Mouse (Mus musculus): Measurements from ENCODE around the gene Aen. TPM values are rescaled to one million over a fixed set of nuclear protein-coding genes. Genes with fewer than 3 reads are reported as not detected.
A peak's percentile ranks its signal among the peaks of the same experiment; 100 is the strongest.

The Aen gene
- polyA plus RNA-seq, 1 experiment from 2014 or later = 58.1 TPM

DNA sequence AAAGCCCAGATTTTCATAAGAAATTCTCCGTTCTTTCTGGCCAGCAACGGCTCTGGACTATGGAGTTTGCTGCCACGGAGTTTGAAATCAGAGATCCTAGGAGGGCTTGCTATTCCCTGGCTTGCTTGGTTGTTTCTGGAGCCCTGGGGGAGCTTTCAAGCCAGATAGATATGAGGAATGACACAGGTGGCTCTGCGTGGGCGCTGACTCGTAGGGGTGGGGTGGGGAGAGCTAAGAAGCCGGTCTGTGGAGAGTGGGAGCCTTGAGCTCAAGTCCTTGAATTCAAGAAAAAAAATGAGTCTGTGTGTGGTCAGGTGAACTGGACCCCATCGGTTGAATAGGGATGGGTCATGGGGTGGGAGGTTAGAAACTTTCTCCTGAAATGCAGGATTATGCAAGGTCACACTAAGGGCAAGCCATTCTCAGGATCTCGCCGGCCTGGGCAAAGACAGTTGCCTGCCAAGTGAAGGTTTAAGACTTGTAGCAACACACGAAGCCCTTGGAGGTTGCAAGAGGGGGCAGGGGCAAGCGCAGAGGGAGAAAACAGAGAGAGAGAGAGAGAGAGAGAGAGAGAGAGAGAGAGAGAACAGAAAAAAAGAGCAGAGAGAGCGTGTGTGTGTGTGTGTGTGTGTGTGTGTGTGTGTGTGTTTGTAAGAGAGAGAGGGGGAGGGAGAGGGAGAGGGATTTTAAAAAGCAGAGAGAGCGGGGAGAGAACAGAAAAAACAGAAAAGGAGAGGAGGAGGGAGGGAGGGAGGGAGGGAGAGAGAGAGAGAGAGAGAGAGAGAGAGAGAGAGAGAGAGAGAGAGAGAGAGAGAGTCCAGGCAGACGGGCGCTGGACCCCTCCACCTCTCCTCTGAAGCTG lies 13.8 kb upstream of the Aen start:
- H3K36me3 ChIP-seq = no peaks in the 10 kb centered on the region
- H3K9me3 ChIP-seq = no peaks in the 10 kb centered on the region
- H3K4me2 ChIP-seq = peak overlapping the region; percentile 67
- WGBS = 7% methylated on average over 14 of the region's 16 CpGs
- no peak for ATAC-seq (ENCODE audit: low FRiP score, low read depth)
- H3K4me1 ChIP-seq (replicated peaks) = peaks cover 39% of the 10 kb centered on the region
- H3K9ac ChIP-seq = peak overlapping the region; percentile 67
- peak overlapping the region; percentile 81 for H3K27ac ChIP-seq (replicated peaks)
- H3K4me3 ChIP-seq = peak overlapping the region; percentile 56
- H3K27me3 ChIP-seq = no peaks in the 10 kb centered on the region

DNA sequence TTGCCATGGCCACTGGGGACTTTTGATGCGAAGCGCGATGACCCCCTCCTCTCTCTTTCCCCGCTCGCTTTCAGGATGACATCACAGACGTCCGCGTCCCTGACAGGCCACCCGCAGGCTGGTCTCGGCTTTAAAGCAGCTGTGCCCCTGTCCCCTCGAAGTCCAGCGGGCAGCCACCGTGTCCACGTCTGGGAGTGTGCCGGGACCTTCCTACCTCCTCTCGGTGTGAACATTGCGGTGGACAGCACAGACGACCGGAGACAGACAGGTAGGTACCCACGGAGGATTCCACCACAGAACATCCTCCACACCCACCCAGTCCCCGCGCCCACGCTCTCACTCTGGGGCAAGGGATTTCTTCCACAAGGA lies 13.2 kb upstream of the Aen start:
- H3K9ac ChIP-seq = peak overlapping the region; percentile 67
- H3K4me3 ChIP-seq = peak overlapping the region; percentile 56
- peak overlapping the region; percentile 81 for H3K27ac ChIP-seq (replicated peaks)
- H3K27me3 ChIP-seq = no peaks in the 10 kb centered on the region
- no peaks in the 10 kb centered on the region for H3K36me3 ChIP-seq
- H3K4me2 ChIP-seq = peak overlapping the region; percentile 67
- WGBS = 2% methylated on average over 23 of the region's 23 CpGs
- H3K9me3 ChIP-seq = no peaks in the 10 kb centered on the region
- H3K4me1 ChIP-seq (replicated peaks) = peaks cover 45% of the 10 kb centered on the region
- peak; percentile 71 for ATAC-seq (ENCODE audit: low FRiP score, low read depth)

DNA sequence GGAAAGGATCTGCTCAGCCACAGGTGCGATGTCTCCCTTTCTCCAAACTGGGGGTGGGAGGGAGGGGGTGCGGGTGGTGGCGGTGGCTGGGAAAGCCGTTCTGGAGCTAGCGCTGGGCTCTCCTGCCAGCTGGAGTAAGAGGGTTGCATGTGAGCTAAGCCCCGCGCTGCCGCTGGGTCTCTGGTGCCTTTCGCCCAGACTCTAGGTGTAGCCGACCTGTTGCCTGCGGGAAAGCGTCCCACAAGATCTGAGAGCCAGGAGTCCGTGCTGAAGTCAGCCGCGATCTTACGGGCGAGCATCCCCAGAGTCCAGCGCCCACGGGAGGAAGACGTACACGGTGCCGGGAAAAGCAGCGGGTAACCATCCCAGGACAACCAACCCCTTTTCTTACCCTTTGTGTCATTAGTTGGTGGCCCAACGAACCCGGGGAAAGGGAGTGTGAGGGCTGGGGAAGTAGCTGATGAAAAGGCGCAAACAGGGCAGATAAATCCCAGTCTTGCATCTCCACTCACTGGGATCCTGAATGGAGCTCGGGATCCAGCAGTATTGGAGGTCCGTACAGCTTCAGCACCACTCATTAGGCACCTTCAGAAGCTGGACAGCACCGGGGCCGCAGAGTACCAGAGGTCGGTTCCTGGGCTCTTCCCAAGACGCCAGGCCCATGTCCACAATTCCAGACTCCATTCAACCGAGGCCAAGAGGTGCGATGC lies 12.5 kb upstream of the Aen start:
- H3K4me2 ChIP-seq = peak overlapping the region; percentile 67
- ATAC-seq (ENCODE audit: low FRiP score, low read depth) = no peak
- peak overlapping the region; percentile 56 for H3K4me3 ChIP-seq
- peaks cover 53% of the 10 kb centered on the region for H3K4me1 ChIP-seq (replicated peaks)
- under 1% methylated on average over 34 of the region's 34 CpGs for WGBS
- H3K27me3 ChIP-seq = no peaks in the 10 kb centered on the region
- H3K9ac ChIP-seq = peak overlapping the region; percentile 67
- peak overlapping the region; percentile 81 for H3K27ac ChIP-seq (replicated peaks)
- H3K36me3 ChIP-seq = no peaks in the 10 kb centered on the region
- no peaks in the 10 kb centered on the region for H3K9me3 ChIP-seq

DNA sequence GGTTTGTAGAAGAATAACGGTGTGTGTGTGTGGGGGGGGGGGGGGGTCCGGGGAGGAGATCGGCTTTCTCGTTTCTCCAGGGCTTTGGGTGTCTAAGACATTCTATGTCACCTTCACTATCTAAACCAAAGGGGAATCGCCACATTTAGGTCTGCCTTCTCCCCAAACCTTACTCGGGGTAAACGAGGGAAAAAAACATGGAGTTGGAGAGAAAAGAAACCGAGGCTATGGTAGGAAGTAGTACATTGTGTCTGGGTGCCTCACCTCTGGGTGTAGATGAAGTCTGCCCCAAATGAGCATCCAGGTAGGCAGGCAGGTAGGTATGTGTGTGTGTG lies 12.0 kb upstream of the Aen start:
- ATAC-seq (ENCODE audit: low FRiP score, low read depth) = no peak
- no peaks in the 10 kb centered on the region for H3K27me3 ChIP-seq

DNA sequence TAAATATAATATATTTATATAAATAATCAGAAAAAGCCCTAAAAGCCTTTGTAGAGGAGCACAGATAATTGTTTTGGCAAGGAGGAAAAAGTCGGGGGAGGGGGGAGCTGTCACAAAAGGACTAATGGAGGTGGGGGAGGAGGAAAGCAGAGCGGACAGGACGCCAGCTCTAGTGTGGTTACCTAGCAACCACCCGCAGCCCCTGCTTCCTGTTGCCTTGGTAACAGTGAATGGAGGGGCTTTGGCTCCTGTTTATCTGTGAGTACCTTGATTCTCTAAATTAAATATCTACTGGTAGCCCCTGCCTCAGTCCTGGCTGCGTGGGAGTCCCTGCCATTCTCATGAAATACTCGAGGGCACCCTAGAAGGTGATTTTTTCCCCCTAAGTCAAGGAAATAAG lies 11.5 kb upstream of the Aen start:
- Histone ChIP-seq H3K4me1 (replicated peaks) (peaks cover 58% of the 10 kb centered on the region), H3K9ac (peak overlapping the region; percentile 45), H3K27me3 (no peaks in the 10 kb centered on the region), H3K9me3 (no peaks in the 10 kb centered on the region), H3K36me3 (no peaks in the 10 kb centered on the region), H3K4me2 (peak overlapping the region; percentile 67), H3K4me3 (peak overlapping the region; percentile 56), H3K27ac (replicated peaks) (peak overlapping the region; percentile 81)
- peak; percentile 59 for ATAC-seq (ENCODE audit: low FRiP score, low read depth)
- 3% methylated on average over 6 of the region's 6 CpGs for WGBS

More for the DNA sequence above, 12.0 kb upstream of the Aen start:
- WGBS = 5% methylated on average over 8 of the region's 8 CpGs
- peak overlapping the region; percentile 67 for H3K4me2 ChIP-seq
- no peaks in the 10 kb centered on the region for H3K36me3 ChIP-seq
- peak overlapping the region; percentile 81 for H3K27ac ChIP-seq (replicated peaks)
- no peaks in the 10 kb centered on the region for H3K9me3 ChIP-seq
- peaks cover 58% of the 10 kb centered on the region for H3K4me1 ChIP-seq (replicated peaks)
- H3K9ac ChIP-seq = peak overlapping the region; percentile 67
- peak overlapping the region; percentile 56 for H3K4me3 ChIP-seq

DNA sequence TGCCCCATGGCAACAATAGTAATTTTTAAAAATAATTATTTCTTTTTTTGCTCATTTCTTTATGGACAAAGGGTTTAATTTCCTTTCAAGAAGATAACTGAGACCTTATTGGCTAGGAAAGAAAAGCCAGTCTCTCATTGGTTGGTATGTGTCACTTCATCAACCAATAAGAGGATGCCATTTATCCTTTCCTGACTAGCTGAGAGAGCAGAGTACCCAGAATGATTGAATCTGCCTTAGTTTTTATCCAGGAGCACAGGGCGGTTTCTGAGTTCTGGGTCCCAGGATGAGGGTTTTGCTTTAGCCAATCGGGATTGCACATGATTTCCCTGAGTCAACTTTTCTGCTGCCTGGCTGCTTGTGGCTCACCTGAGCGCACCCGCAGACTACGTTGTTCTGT lies 10.2 kb upstream of the Aen start:
- Histone ChIP-seq H3K9me3 (no peaks in the 10 kb centered on the region), H3K4me2 (peak overlapping the region; percentile 67), H3K4me3 (peak overlapping the region; percentile 20; the same call in 1 of the 2 replicates), H3K27me3 (no peaks in the 10 kb centered on the region), H3K36me3 (no peaks in the 10 kb centered on the region), H3K9ac (peak overlapping the region; percentile 25; the same call in 1 of the 2 replicates), H3K4me1 (replicated peaks) (peaks cover 58% of the 10 kb centered on the region), H3K27ac (replicated peaks) (peak overlapping the region; percentile 74)
- no peak for ATAC-seq (ENCODE audit: low FRiP score, low read depth)
- WGBS = 60% methylated on average over 5 of the region's 5 CpGs

DNA sequence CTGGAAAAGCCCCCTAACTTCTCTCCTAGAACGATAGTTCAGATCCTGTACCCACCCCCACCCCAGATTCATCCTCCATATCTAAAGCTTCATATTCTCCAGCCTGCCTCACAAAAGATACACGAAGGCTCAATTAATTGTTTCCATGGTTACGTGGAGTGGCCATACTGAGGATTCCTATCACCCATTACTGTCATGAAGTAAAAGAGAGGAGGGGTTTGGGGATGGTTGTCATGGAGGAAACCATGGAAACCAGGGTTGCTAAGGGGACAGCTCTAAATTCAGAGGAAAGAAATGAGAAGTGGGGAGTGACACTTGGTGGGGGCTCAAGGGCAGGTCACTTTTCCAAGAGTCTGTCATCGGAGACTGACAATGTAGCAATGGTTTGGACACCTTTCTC lies 9.2 kb upstream of the Aen start:
- H3K4me2 ChIP-seq = peak overlapping the region; percentile 67
- H3K27ac ChIP-seq (replicated peaks) = peak overlapping the region; percentile 74
- ATAC-seq (ENCODE audit: low FRiP score, low read depth) = no peak
- peak overlapping the region; percentile 20 for H3K4me3 ChIP-seq
- peaks cover 51% of the 10 kb centered on the region for H3K4me1 ChIP-seq (replicated peaks)
- H3K36me3 ChIP-seq = no peaks in the 10 kb centered on the region
- no peaks in the 10 kb centered on the region for H3K9me3 ChIP-seq
- 21% methylated on average over 4 of the region's 4 CpGs for WGBS
- peak overlapping the region; percentile 25; the same call in 1 of the 2 replicates for H3K9ac ChIP-seq
- H3K27me3 ChIP-seq = no peaks in the 10 kb centered on the region

DNA sequence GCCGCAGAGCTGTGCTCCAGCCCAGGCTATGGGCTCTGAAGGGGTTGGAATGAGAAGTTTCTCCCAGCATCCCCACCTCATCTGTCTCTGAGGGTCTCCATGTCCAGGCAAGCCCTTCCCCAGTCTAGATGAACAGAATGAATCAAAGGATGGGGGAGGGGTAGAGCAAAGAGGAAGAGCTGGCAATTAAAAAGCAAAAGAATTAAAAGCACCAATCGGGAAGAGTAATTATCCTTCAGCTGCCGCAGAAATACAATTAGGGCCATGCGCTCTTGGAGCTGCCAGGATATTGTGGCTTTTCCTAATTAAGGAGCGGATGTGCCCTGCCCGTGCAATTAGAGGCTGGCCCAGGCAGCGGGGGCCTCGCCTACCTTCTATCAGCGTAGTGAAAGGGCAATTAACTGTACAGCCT lies 8.2 kb upstream of the Aen start:
- Histone ChIP-seq H3K4me2 (peak overlapping the region; percentile 67), H3K27ac (replicated peaks) (peak overlapping the region; percentile 74), H3K27me3 (no peaks in the 10 kb centered on the region), H3K9ac (no peak overlapping the region), H3K4me1 (replicated peaks) (peaks cover 45% of the 10 kb centered on the region), H3K9me3 (no peaks in the 10 kb centered on the region), H3K4me3 (no peak overlapping the region), H3K36me3 (no peaks in the 10 kb centered on the region)
- 22% methylated on average over 9 of the region's 9 CpGs for WGBS
- no peak for ATAC-seq (ENCODE audit: low FRiP score, low read depth)

DNA sequence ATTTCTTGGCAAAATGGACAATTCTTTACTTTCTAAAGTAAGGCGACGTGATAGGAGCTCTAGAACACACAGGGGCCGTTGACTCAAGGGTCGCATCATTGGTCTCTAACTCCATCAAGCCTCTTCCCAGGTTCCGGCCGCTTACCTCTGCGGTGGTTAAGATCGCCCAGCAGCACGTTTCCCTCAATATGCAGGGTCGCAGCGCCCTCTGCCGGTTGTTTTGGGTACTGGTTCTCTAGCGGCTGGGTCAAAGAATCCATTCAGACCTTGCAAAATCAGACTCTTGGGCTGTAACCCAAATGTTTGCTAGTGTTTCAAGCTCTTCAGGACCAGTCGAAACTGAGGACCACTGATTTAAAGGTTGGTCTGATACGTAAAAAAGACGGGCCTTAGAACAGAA lies 5.0 kb upstream of the Aen start:
- Histone ChIP-seq H3K9ac (no peak overlapping the region), H3K27ac (replicated peaks) (no peak overlapping the region), H3K4me3 (no peak overlapping the region), H3K27me3 (no peaks in the 10 kb centered on the region), H3K4me1 (replicated peaks) (peaks cover 34% of the 10 kb centered on the region), H3K9me3 (no peaks in the 10 kb centered on the region), H3K4me2 (no peak overlapping the region), H3K36me3 (no peaks in the 10 kb centered on the region)
- no peak for ATAC-seq (ENCODE audit: low FRiP score, low read depth)
- WGBS = 3% methylated on average over 16 of the region's 16 CpGs

DNA sequence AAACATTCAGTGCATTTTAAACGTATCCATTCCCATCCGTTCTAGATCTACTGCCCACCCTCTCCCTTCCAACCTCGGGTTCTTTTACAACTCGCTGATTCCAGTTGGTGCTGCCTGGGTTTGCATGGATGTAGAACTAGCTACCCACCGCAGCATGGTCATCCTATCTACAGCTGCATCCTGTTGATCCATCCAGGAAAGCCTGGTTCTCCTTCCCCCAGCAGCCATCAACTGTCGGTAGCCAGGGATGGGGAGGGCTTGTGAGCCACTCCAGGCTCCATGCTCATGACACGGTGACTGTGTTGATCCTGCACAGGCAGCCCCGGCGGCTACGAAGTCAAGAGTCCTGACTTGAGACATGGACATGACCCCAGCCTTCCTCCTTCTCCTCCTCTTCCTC lies 1.7 kb upstream of the Aen start:
- WGBS = 90% methylated on average over 10 of the region's 10 CpGs
- H3K4me3 ChIP-seq = no peak overlapping the region
- H3K27ac ChIP-seq (replicated peaks) = no peak overlapping the region
- no peaks in the 10 kb centered on the region for H3K27me3 ChIP-seq
- H3K9me3 ChIP-seq = no peaks in the 10 kb centered on the region
- H3K36me3 ChIP-seq = no peaks in the 10 kb centered on the region
- peaks cover 24% of the 10 kb centered on the region for H3K4me1 ChIP-seq (replicated peaks)
- ATAC-seq (ENCODE audit: low FRiP score, low read depth) = no peak
- no peak overlapping the region for H3K4me2 ChIP-seq
- no peak overlapping the region for H3K9ac ChIP-seq

DNA sequence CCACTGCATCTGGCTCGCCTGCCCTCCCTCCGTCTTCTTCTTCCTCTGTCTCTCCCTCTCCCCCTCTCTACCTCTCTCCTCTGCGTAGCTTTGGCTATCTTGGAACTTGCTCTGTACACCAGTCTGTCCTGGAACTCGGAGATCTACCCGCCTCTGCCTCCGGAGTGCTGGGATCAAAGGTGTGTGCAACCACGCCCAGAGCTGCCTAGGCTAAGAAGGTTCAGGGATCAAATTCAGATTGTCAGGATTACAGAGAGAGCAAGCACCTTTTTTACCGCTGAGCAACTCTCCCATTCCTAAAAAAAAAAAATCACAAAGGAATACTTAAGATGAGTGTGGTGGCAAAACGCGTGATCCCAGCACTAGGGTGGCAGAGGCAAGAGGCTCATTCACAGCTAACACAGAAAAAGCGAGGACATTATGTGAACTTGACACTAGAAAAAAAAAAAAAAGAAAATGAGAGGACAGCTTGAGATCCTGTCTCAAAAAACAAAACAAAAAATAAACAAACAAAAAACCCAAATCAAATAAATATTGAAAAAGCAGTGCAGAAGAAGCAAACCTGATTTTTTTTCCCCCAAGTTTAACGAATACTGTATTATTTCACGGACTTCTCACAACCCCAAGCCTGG lies 517 bp upstream of the Aen start:
- Histone ChIP-seq H3K36me3 (no peaks in the 10 kb centered on the region), H3K4me1 (replicated peaks) (peaks cover 24% of the 10 kb centered on the region), H3K27me3 (no peaks in the 10 kb centered on the region), H3K9ac (peak overlapping the region; percentile 34; the same call in 1 of the 2 replicates), H3K4me2 (peak overlapping the region; percentile 86), H3K9me3 (no peaks in the 10 kb centered on the region), H3K27ac (replicated peaks) (0 out of 2 replicates have a peak overlapping the region, but pooled peaks have one; percentile 35), H3K4me3 (peak overlapping the region; percentile 81)
- 56% methylated on average over 12 of the region's 13 CpGs for WGBS
- ATAC-seq (ENCODE audit: low FRiP score, low read depth) = no peak

DNA sequence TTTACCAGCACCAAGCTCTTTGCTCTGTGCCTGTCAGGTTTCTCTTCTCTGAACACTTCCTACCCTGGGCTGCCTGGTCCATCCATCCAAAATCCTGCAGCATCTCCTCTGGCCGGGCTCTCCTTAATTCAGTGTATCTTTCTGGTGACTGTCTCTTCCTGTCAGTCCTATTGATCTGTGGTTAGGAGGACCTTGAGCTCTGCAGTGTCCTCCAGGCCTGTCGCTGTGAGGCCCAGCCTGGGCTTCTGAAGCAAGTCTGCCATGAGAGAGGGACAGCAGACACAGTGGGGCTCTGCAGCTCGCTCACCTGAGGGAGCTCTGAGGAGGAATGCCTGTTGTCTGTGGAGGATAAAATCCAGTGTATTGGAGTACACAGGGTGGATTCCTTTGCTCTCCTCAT lies 1.9 kb downstream of the Aen start:
- no peak overlapping the region for H3K4me3 ChIP-seq
- H3K9ac ChIP-seq = no peak overlapping the region
- H3K4me1 ChIP-seq (replicated peaks) = peaks cover 24% of the 10 kb centered on the region
- H3K36me3 ChIP-seq = peaks cover 4% of the 10 kb centered on the region; the same call in 1 of the 2 replicates
- H3K27me3 ChIP-seq = no peaks in the 10 kb centered on the region
- no peak overlapping the region for H3K27ac ChIP-seq (replicated peaks)
- H3K9me3 ChIP-seq = no peaks in the 10 kb centered on the region
- no peak overlapping the region for H3K4me2 ChIP-seq
- 92% methylated on average over 3 of the region's 3 CpGs for WGBS
- ATAC-seq (ENCODE audit: low FRiP score, low read depth) = no peak

Measured in hindbrain, embryonic 15.5 days (tissue).